Mouse (Mus musculus): ENCODE results near the gene U2af2.

GRCm38 (mm10) chr7:5101066-5101663, 39.2 kb downstream of the U2af2 start:
- TF ChIP-seq CTCF (IDR thresholded peaks at IDR 0.05): no peak
- no peak for TF ChIP-seq EP300 (IDR thresholded peaks at IDR 0.05)
